Mouse (Mus musculus): ENCODE measurements around the gene Dmbx1.

Dmbx1 gene

DNA sequence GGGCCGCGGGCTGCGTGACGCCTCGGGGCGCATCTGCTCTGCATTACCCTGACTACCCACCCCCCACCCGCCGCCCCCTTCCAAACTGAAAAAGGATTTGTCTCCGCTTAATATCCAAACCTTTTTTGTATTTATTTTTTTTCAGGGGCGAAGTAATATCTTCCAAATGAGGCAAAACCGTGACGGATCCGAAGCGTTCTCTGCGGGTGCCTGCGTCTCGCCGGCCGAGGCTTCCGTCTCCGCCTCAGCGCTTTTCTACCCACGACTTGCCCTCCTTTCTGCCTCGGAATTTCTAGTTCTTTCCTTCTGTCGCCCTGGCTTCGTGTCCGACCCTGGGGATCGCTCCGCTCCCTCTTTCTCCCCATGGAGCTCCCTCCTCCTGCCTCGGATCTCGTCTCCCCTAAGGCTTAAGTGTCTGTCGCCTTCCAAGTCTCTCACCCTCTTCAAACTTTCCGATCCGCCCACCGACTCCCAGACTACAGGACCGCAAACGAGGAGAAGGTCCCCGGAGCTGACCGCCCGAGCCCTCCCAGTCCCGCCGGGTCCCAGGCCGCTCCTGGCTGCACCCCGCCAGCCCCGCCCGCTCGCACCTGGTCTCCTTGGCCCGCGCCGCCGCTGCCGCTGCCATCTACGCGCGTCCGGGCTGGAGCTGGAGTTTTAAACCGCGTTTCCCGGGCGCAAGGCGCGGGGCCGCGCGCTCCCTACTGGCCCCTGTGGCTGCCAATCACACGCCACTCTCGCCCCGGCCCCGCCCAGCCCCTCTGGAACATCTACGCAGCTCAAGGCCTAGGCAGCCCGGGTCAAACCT lies at the start of gene Dmbx1:
Gene Dmbx1 (minus strand): TSS at position 632 of the 808 bp plus-strand sequence.
- DNase-seq (ENCODE audit: low spot score), result peak; percentile 8

DNA sequence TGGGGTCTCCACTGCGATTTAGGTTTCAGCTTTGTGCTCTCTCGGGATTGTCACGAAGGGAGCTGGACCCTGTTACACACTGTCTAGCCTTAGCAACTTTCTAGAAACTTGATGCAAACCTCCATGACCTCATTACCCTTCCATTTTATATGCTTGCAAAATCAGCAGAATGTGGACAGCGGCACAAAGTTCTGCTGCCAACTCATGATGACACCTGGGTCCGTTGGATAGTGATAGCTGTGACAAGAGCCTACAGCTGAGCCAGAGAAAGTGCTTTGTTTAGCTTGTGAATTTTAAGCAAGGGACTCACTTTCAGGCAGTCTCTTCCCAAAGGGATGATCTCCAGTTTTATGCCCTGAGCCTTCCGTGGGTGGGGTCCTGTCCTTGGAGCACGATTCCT lies 49.7 kb upstream of the Dmbx1 start:
- DNase-seq (ENCODE audit: low spot score), result no peak

DNA sequence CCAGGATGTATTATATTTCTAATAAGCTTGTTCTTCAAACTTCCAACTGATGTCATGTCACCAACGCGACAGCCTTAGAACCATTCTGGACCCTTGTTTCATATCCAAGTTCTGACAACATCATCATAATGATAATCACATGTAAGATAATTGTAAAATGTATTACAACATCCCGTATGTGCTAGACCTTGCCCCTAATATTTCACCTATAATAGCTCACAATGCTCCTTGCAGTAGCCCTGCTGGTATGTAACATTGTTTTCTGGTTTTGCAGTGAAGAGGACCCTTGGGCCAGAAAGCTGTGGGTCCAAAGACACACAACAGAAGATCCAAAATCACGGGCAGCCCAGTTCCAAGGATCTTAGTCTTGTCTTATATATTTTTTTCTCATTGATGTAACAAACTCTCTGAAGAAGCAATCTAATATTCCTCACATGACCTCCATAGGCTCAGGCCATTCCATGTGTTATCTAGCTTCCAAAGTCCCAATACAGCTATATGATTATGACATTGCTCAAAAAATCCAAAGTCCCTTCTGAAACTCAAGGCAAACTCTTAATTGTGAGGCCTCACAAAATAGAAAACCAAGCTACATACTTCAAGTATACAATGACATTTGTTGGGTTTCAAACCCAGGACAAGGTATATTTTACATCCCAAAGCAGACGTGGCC lies 48.3 kb upstream of the Dmbx1 start:
- no peak for DNase-seq (ENCODE audit: low spot score)

DNA sequence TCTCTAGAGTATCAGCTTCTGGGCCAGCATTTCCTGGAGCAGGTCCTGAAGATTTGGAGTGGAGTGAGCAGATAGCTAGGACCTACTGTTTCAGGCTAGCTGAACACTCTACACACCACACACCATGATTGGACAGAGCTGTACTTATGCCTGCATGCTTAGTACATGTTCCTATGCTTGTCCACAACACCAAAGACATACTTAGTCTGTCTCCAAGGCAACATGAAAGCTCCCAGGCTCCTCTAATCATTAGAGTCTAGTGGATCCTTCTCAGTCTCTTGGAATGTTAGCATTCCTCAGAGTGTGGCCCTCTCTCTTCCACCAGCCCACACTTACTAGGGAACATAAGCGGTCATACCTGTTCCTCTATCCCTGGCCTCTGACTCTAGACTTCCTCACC lies 47.7 kb upstream of the Dmbx1 start:
- no peak for DNase-seq (ENCODE audit: low spot score)

DNA sequence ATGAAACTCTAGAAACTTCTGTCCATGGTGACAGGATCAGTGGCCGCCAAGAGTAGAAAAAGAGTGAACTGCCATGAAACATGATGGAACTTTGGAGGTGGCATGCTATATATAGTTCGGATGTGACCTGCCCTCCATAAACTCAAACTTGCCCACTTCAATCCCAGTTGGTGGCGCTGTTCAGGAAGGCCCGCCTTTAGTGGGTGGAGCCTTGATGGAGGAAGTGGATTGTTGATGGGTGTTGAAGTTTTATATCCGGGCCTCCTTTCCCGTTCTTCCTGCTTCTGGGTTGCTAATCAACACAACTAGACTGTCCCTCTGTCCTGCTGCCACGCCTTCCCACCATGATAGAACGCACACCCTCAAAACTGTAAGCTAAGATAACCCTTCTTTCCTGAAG lies 45.2 kb upstream of the Dmbx1 start:
- no peak for DNase-seq (ENCODE audit: low spot score)

DNA sequence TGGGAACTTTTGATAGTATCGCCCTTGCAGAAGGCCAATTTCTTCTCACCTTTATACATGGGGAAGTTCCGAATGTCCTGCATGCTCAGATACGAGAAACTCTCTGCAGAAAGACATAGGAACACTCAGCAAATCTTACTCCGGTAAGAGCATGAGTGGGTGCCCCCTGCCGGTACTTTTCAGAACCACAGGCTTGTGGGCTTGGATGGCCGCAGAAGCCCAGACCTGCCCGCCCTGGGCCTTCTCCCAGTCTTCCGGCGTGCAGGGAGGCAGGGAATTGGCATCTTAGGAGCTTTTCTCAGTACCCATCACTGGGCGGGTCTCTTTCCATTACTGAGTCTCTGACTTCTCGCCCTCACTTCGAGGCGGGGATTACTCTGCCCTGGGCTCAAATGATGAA lies 44.4 kb upstream of the Dmbx1 start:
- peak; percentile 81 for DNase-seq (ENCODE audit: low spot score)

DNA sequence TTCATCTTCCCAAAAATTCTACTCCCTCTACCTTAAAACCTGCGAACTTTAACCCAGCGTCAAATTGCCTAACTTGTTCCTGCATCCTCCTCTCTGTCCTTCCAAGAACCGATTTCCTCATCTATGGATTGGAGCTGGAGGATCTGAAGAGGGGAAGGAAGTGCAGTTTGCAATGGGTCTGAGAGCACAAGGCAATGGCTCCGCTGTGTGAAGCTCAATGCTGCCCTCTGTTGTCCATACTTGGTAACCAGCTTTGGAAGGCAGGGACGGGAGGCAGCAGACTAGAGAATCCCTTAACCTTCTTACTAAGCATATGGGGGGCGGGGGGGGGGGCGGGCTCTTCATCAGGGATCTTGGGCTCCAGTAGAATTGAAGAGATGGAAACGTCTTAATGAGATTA lies 41.0 kb upstream of the Dmbx1 start:
- peak; percentile 63 for DNase-seq (ENCODE audit: low spot score)

DNA sequence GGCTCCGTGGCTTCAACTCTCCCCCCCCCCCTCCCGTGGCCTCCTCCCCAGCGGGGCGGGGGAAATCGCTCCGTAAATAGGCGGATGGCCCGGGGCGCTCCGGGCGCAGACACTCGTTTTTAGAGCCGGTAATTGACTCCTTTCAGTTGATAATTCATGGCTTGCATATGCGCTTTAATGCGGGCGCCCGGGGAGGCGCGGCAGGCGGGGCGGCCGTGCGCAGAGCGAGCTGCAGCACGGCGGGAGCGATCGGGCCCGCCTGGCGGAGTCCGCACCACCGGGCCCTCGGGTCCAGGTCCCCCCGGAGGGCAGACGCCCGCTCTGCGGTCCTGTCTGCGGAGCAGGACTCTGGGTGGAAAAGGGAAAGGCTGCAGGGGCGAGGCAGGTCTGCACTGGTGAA lies 39.7 kb upstream of the Dmbx1 start:
- DNase-seq (ENCODE audit: low spot score), result no peak

DNA sequence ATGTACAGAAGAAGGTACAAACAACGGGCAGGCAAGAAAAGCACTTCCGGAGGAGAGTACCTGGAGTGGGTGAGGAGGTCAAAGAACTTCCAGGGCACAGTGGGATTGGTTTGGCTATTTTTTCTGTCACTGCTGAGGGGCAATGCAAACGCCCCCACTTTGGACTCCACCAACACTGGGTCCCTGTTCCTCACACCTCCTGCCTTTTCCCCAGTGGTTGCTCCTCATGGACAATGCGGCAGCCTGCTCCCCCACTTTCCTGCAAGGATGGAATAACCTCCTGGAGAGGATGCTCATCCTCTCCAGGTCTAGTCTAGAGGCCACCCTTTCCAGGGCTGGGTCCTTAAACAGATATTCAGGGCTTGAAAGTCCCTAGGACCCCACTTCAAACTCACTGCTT lies 39.2 kb upstream of the Dmbx1 start:
- no peak for DNase-seq (ENCODE audit: low spot score)

DNA sequence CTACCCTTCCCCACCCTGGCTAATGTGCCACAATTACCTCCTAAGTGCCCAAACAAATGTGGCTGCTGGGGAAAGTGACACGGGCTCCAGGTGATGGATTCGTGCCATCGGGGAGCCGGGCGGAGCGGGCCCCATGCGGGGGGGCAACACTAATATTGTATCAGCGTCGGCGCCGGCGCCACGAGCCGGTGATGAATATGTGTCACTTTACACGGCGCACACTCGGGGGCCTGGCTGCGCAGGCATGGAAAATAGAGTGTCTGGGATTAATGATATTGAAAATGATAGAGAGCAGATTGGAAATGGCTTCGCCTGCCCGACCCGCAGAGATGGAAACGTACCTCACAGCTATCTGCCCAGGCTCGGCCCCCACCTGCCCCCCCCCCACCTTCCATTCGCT lies 32.8 kb upstream of the Dmbx1 start:
- no peak for DNase-seq (ENCODE audit: low spot score)

DNA sequence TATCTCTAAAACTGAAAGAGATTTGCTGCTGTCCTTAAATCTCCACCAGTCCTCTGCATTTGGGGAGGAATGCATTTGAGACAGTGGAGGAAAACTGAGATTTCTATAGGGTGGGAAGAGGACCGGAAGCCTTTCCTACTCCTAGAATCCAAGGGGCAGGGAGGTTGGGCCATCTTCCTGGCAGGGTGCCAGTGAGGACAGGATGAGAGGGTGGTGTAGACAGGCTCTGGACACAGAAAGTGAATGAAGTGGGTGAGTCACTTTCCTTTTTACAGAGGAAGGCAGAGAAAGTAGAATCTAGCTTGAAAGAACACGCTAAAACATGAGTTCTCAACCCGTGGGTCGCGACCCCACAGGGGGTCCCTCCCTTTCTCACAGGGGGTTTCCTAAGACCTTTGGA lies 24.7 kb upstream of the Dmbx1 start:
- no peak for DNase-seq (ENCODE audit: low spot score)

DNA sequence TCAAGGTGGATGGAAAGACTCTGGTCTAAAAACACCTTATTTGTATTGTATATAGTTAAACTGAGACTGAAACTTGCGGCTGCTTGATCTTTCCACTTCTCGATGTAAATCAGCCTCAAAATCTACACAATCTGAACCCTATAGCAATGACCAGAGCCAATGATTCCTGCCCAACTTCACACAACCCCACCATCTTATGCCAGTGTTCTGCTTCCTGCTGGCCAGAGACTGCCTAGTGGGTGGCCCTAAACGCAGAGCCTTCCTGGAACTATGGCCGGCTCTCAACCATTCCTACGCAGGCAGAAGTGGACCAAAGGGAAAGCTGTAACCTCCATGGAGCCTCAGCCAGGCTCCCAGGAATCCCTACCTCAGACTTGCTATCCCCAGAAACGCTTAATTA lies 24.0 kb upstream of the Dmbx1 start:
- no peak for DNase-seq (ENCODE audit: low spot score)

DNA sequence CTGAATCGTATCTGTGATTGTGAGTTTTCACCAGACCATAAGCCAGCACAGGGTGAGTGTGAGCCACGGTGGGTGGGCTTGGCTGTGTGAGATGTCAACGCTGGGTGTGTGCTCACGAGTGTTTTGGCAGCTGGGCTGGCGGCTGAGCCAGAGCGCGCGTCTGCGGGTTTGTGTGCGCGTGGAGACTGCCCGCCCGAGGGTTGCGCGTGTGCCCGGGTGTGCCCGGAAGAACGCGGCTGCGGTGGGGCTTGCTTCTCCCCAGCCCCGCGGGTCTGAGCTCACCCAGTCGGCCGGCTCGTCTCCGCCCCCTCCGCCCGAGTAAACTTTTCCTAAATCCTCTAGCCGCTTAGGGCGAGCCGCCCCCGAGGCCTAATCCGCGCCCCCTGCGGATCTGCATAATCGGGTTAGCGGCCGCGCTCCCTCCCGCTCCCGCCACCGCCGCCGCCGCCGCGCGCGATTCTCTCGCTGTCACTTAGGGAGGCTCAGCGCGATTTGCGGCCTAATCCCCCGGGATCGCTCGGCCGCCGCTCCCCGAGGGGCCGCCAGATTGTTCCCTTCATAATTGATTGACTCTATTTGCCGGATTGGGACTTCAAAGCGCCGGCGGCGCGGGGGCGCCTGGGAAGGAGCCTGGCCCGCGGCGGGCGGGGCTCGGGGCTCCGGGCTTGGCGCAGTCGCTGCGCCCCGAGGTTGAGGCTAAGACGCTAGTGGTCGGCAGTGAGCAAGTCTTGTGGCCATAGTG lies 23.1 kb upstream of the Dmbx1 start:
- DNase-seq (ENCODE audit: low spot score), result peak; percentile 18

DNA sequence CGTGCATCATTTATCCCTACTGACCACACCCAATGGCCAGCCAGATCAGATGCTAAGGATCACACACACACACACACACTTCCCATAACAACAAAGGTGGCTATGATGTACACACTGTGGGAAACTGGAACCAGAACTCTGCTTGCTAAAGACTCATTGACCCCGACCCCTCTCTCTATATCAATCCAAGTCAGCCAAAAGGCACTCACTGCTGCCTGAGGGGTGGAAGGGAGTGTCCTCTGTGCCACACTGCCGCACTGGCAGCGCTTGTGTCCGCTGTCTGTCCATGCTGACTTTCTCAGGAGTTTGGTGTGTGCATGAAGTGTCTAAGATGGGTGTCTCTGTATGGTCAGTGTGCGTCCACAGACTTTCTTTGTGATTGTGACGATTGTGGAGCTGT lies 22.3 kb upstream of the Dmbx1 start:
- no peak for DNase-seq (ENCODE audit: low spot score)

DNA sequence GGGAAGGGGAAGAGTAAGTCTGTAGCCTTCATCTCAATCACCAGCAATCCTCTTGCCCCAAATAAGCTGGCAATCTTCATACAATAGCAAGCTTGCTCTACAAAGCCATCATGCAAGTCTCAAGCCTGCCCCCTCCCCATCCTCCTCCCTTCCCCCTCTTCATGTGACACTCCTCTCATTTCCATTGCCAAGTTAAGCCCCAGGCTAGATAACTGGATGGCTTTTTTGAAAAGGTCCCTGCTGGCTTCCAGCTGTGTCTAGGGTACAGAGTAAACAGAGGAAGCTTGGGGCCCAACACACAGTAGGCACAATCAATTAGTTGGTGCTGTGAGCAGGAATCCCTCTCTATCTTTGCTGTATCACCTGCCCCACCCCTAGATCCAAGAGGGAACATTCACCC lies 19.8 kb upstream of the Dmbx1 start:
- no peak for DNase-seq (ENCODE audit: low spot score)

DNA sequence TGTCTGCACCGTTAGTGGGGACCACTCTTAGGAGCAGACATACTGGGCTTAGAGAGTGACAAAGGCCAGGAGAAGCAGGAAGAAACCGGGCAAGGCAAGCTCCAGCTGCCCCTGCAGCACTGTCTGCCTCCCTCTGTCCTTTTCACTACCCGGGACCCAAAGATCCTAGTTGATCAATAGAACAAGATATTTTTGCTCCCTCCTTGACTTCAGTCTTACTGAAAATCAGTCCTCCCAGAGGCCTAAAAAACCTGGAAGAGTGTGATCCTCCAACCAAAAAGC lies 15.7 kb upstream of the Dmbx1 start:
- DNase-seq (ENCODE audit: low spot score), result no peak

DNA sequence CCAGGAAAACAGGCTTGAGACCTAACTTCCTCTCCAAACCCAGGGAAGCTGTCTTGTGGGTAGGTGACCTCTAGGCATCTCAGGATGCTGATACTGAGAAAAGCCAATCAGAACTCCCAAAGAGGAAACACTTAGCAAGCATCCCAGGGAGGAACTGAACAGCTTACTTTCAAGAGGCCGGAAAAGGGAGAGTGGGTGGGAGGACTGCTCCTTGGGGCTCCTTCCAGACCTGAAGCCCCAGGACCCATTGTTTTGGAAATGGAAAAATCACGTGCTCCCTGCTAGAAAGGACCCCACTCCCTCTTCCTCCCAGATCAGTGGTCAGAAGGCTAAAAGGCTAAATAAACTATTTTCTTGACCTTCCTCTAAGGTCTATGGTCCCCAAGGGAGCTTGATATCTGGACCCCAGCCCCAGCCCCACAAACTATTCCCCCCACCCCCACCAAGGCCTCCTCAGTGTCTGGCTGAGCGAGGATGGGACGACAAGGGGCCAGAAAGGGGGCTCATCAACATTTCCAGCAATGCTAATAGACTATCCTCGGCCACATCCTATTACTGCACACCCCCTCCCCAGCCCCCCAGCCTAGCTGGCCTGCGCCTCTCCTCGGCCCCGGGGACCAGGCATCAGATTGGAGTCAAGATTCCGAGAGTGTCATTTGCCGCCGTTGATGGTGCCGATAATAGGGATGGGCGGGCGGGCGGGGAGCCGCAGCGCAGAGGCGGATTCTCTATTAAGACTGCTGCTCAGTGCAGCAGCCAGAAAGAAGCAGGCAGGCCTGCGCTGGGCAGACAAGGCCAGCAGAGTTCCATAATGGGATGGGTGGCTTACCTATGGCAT lies 15.1 kb upstream of the Dmbx1 start:
- no peak for DNase-seq (ENCODE audit: low spot score)

DNA sequence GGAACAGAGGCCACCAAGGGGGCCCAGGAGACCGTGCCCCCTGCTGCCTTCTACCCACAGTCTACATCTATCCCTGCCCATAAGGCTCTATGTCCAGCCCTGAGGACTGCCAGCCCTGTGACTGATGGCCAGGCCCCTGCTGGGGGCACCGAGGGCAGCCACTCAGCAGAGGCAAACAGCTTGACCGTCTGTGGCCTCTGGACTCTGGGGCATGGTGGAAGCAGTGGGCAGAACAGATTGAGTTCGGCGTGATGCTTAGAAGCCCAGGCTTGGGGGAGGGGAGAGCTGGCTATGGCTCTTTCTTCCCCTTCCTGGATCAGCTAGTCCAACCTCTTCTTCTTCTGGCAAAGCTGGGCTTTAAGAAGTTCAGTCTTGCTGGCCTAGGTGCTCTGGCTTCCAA lies 13.8 kb upstream of the Dmbx1 start:
- no peak for DNase-seq (ENCODE audit: low spot score)

DNA sequence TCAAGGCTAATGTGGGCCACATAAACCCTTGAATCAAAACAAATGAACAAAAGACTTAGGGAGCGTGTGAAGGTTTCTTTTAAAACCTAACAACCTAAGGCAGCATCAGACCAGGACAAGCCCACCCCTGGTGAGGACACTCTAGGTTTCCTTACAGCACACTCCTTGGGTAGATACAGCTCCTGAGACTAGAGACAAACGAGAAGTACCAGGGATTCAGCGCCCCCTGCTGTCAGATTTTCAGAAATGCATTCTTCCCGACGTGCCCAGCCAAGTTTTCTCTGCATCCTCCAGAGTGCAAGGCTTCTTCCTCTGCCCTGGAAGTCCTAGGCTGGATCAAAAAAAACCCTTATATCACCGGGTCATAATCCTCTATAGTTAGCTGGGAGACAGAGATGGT lies 13.0 kb upstream of the Dmbx1 start:
- peak; percentile 31 for DNase-seq (ENCODE audit: low spot score)

DNA sequence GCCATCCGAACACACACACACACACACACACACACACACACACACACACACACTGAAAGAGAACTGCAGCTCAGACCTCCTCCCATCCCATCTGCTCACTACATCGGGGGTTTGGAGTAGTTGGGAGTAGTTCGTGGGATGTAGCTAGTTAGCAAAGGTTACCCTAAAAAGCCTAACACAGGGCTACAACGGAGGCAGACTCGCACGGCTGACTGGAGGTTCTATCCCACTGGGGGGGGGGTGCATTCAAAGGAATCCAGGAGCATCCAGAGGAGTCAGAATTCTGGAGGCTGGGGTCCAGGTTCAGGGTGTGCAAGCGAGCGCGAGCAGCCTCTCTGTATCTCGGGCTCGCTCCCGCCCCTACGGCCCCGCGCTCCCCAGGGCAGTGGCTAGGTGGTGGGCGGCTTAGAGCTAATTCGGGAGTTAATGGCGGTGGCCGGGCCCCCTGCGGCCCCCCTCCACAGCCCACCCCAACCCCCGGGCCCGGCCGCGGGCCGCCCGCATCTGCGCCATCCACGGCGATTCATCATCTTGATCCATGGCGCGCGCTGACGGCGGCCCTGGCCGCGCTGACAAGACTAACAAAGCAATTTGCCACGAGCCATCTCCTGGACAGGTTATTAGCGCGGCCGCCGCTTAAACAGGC lies 4.1 kb upstream of the Dmbx1 start:
- DNase-seq (ENCODE audit: low spot score), result no peak

DNA sequence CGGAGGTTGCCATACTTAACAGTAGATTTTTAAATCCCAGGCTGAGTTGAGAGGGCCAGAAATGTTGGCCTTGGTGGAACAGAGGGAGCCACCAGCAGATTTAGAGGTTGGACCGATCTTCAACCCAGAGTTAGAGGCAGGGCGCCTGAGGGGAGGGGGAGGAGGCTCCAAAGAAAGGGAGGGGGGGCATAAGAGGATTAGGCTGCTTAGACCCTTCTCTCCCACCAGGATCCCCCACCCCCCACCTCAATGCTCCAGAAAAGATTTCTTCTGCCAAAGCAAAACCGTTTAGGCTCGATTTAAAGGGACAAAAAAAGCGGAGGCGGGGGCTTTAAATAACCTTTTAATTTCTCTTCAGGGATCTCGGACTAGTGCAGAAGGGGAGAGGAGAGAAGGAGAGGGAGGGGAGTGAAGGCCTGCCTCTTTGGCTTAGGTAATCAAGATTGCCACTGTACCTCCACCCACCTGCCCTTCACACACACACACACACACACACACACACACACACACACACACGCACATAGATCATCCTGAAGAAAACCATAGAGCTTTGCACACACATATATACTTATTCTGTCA lies 1.6 kb upstream of the Dmbx1 start:
- DNase-seq (ENCODE audit: low spot score), result no peak

DNA sequence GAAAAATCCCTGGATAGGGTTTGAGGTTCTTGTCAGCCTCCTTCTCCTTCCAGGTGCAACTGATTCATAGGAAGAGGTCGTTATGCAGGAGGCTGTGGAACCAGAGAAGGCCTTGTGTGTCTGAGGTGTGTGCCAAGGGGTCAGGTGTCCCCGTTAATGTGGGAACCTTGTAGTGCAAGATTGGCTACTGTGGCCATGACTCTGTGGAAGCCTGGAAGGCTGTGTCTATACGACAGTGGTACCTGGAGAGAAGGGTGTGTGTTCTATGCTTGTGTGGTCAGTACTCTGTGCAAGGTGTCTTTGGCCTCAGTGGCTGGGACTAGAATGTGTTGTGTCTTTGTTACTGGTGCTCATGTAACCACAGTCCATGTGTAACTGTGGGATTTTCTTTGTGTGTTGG lies 955 bp upstream of the Dmbx1 start:
- no peak for DNase-seq (ENCODE audit: low spot score)
